Mouse (Mus musculus) liver (tissue): ENCODE results near the gene Apold1.

Experiments used
- DNase-seq: peaks from one replicate; pipeline ENCODE4 v3.0.0-alpha.2; 2020; ENCODE audit warnings: mixed read lengths

Apold1 gene

GRCm38 (mm10) chr6:134981231-134982062 lies at the start of gene Apold1:
Gene Apold1 (plus strand): TSS chr6:134981718.
- DNase-seq = peak; percentile 63

- no peak for DNase-seq
Observed at GRCm38 (mm10) chr6:134932486-134933206, 48.9 kb upstream of the Apold1 start.

- no peak for DNase-seq
Observed at GRCm38 (mm10) chr6:134933207-134933558, 48.3 kb upstream of the Apold1 start.

- no peak for DNase-seq
Observed at GRCm38 (mm10) chr6:134934305-134934704, 47.2 kb upstream of the Apold1 start.

GRCm38 (mm10) chr6:134939781-134940180 lies 41.7 kb upstream of the Apold1 start:
- DNase-seq = no peak

- no peak for DNase-seq
Observed at GRCm38 (mm10) chr6:134943759-134944407, 37.6 kb upstream of the Apold1 start.

GRCm38 (mm10) chr6:134946054-134946453 lies 35.5 kb upstream of the Apold1 start:
- DNase-seq = no peak

- no peak for DNase-seq
Observed at GRCm38 (mm10) chr6:134946858-134947257, 34.7 kb upstream of the Apold1 start.

GRCm38 (mm10) chr6:134947311-134948087 lies 34.0 kb upstream of the Apold1 start:
- peak; percentile 76 for DNase-seq

GRCm38 (mm10) chr6:134948522-134949061 lies 32.9 kb upstream of the Apold1 start:
- peak; percentile 33 for DNase-seq

GRCm38 (mm10) chr6:134949241-134949640 lies 32.3 kb upstream of the Apold1 start:
- DNase-seq = no peak

GRCm38 (mm10) chr6:134951364-134951763 lies 30.2 kb upstream of the Apold1 start:
- no peak for DNase-seq

GRCm38 (mm10) chr6:134953976-134954375 lies 27.5 kb upstream of the Apold1 start:
- no peak for DNase-seq

GRCm38 (mm10) chr6:134956388-134956787 lies 25.1 kb upstream of the Apold1 start:
- peak; percentile 64 for DNase-seq

GRCm38 (mm10) chr6:134961286-134961685 lies 20.2 kb upstream of the Apold1 start:
- no peak for DNase-seq

- no peak for DNase-seq
Observed at GRCm38 (mm10) chr6:134961858-134962517, 19.5 kb upstream of the Apold1 start.

GRCm38 (mm10) chr6:134962518-134962893 lies 19.0 kb upstream of the Apold1 start:
- DNase-seq = no peak

- no peak for DNase-seq
Observed at GRCm38 (mm10) chr6:134963910-134964309, 17.6 kb upstream of the Apold1 start.

- DNase-seq = no peak
Observed at GRCm38 (mm10) chr6:134966681-134967080, 14.8 kb upstream of the Apold1 start.

- no peak for DNase-seq
Observed at GRCm38 (mm10) chr6:134968326-134968725, 13.2 kb upstream of the Apold1 start.

GRCm38 (mm10) chr6:134969498-134969897 lies 12.0 kb upstream of the Apold1 start:
- DNase-seq = no peak

GRCm38 (mm10) chr6:134972096-134972495 lies 9.4 kb upstream of the Apold1 start:
- peak; percentile 58 for DNase-seq
